Mouse (Mus musculus) heart, embryonic 13.5 days (tissue): Measurements from ENCODE around the gene Cldnd2. TPM values are rescaled to one million over a fixed set of nuclear protein-coding genes. Genes with fewer than 3 reads are reported as not detected.
A peak's percentile ranks its signal among the peaks of the same experiment; 100 is the strongest.
"Not testable (repeated sequence)": the region's sequence is repeated elsewhere in the genome, so short reads cannot be mapped to it uniquely, and the experiment has no call there.

Source experiments
- ATAC-seq: fragments of 200-750 bp; cut with Nextera tagmentation; 2 replicates; pipeline ENCODE4 v1.8.0; 2017; ENCODE audit warnings: moderate TSS enrichment; ENCODE audit not compliant: insufficient number of reproducible peaks, low FRiP score, low TSS enrichment; ENCODE audit errors: extremely low read depth
- H3K27ac ChIP-seq: fragments of 300-500 bp; sonication (generic); replicated peaks from 2 replicates; pipeline ENCODE4 v1.5.1; 2015; ENCODE audit warnings: moderate library complexity, mild to moderate bottlenecking, inconsistent platforms
- H3K27me3 ChIP-seq: fragments of 300-500 bp; sonication (generic); replicated peaks from 2 replicates; pipeline ENCODE4 v1.6.1; 2015; ENCODE audit warnings: mild to moderate bottlenecking, inconsistent platforms
- H3K36me3 ChIP-seq: fragments of 300-500 bp; sonication (generic); 2 replicates; pipeline ENCODE4 v1.6.1; 2015; ENCODE audit warnings: mild to moderate bottlenecking, inconsistent platforms
- H3K4me1 ChIP-seq: fragments of 300-500 bp; sonication (generic); 2 replicates; pipeline ENCODE4 v1.6.1; 2015; ENCODE audit warnings: inconsistent platforms
- H3K4me2 ChIP-seq: fragments of 300-500 bp; sonication (generic); 2 replicates; pipeline ENCODE4 v1.6.1; 2015; ENCODE audit warnings: inconsistent platforms, mild to moderate bottlenecking, moderate library complexity
- H3K4me3 ChIP-seq: fragments of 300-500 bp; sonication (generic); 2 replicates; pipeline ENCODE4 v1.5.1; 2015; ENCODE audit warnings: moderate library complexity, mild to moderate bottlenecking, inconsistent platforms
- H3K9ac ChIP-seq: fragments of 300-500 bp; sonication (generic); 2 replicates; pipeline ENCODE4 v1.6.1; 2015; ENCODE audit warnings: inconsistent platforms, mild to moderate bottlenecking, moderate library complexity
- H3K9me3 ChIP-seq: fragments of 300-500 bp; sonication (generic); 2 replicates; pipeline ENCODE4 v1.6.1; 2016; ENCODE audit warnings: inconsistent platforms
- WGBS: fragments of 180-500 bp; shearing (Covaris S2); methylation state at CpG from one replicate; pipeline ENCODE4 v1.1.7; 2015; ENCODE audit warnings: mixed read lengths; 5-methylcytosine and 5-hydroxymethylcytosine counted together
- polyA plus RNA-seq: library from polyadenylated mRNA; unstranded; fragments of >200 nt; fragmentation: Nextera tagmentation; extraction: Ambion mirVana; gene quantifications from 2 replicates; pipeline ENCODE4 v1.2.1, GENCODE M21; 2015

Cldnd2 gene
- polyA plus RNA-seq = not detected in 2 replicates

GRCm38 (mm10) chr7:43440482-43440881, at the start of gene Cldnd2:
Gene Cldnd2, plus strand, starts transcription at chr7:43440782.
- 77% methylated on average over 6 of the region's 6 CpGs for WGBS
- Histone ChIP-seq H3K9ac (no peak within 1 kb of the TSS), H3K9me3 (no peaks in the 10 kb centered on the region), H3K4me1 (peaks cover 22% of the 10 kb centered on the region), H3K27me3 (peaks cover 4% of the 10 kb centered on the region; the same call in 1 of the 2 replicates), H3K4me2 (no peak within 1 kb of the TSS), H3K4me3 (no peak within 1 kb of the TSS), H3K27ac (no peak within 1 kb of the TSS), H3K36me3 (no peaks in the 10 kb centered on the region)
- ATAC-seq = no peak

GRCm38 (mm10) chr7:43392349-43393121, 48.0 kb upstream of the Cldnd2 start:
- Histone ChIP-seq H3K4me3 (no peak overlapping the region), H3K4me1 (no peaks in the 10 kb centered on the region), H3K27ac (no peak overlapping the region), H3K9me3 (no peaks in the 10 kb centered on the region), H3K4me2 (no peak overlapping the region), H3K27me3 (no peaks in the 10 kb centered on the region), H3K36me3 (no peaks in the 10 kb centered on the region), H3K9ac (no peak overlapping the region)
- no peak for ATAC-seq
- 69% methylated on average over 8 of the region's 8 CpGs for WGBS

- H3K4me2 ChIP-seq = no peak overlapping the region
- no peaks in the 10 kb centered on the region for H3K36me3 ChIP-seq
- H3K4me3 ChIP-seq = no peak overlapping the region
- H3K4me1 ChIP-seq = no peaks in the 10 kb centered on the region
- H3K27ac ChIP-seq = no peak overlapping the region
- no peaks in the 10 kb centered on the region for H3K9me3 ChIP-seq
- H3K9ac ChIP-seq = no peak overlapping the region
- H3K27me3 ChIP-seq = no peaks in the 10 kb centered on the region
- no peak for ATAC-seq
- WGBS = 81% methylated on average over 2 of the region's 2 CpGs
These were observed 41.1 kb upstream of the Cldnd2 start for GRCm38 (mm10) chr7:43399501-43399900.

- H3K4me1 ChIP-seq = no peaks in the 10 kb centered on the region
- ATAC-seq = no peak
- no peak overlapping the region for H3K4me2 ChIP-seq
- H3K9ac ChIP-seq = no peak overlapping the region
- no peak overlapping the region for H3K27ac ChIP-seq
- no peaks in the 10 kb centered on the region for H3K9me3 ChIP-seq
- WGBS = 31% methylated on average over 2 of the region's 2 CpGs
- H3K36me3 ChIP-seq = no peaks in the 10 kb centered on the region
- no peaks in the 10 kb centered on the region for H3K27me3 ChIP-seq
- H3K4me3 ChIP-seq = no peak overlapping the region
These were observed 37.9 kb upstream of the Cldnd2 start for GRCm38 (mm10) chr7:43402718-43403117.

GRCm38 (mm10) chr7:43407573-43407972, 33.0 kb upstream of the Cldnd2 start:
- H3K4me1 ChIP-seq = no peaks in the 10 kb centered on the region
- no peak overlapping the region for H3K4me3 ChIP-seq
- no peak overlapping the region for H3K27ac ChIP-seq
- H3K36me3 ChIP-seq = no peaks in the 10 kb centered on the region
- ATAC-seq = no peak
- no peaks in the 10 kb centered on the region for H3K27me3 ChIP-seq
- no peak overlapping the region for H3K9ac ChIP-seq
- WGBS = 81% methylated on average over 3 of the region's 3 CpGs
- no peak overlapping the region for H3K4me2 ChIP-seq
- no peaks in the 10 kb centered on the region for H3K9me3 ChIP-seq

GRCm38 (mm10) chr7:43408131-43408553, 32.4 kb upstream of the Cldnd2 start, which contains the start of gene Siglecg:
Gene Siglecg, plus strand, starts transcription at chr7:43408204.
- Histone ChIP-seq H3K4me3 (no peak within 1 kb of the TSS), H3K36me3 (no peaks in the 10 kb centered on the region), H3K9ac (no peak within 1 kb of the TSS), H3K27me3 (no peaks in the 10 kb centered on the region), H3K4me2 (no peak within 1 kb of the TSS), H3K9me3 (no peaks in the 10 kb centered on the region), H3K27ac (no peak within 1 kb of the TSS), H3K4me1 (no peaks in the 10 kb centered on the region)
- ATAC-seq = no peak
- 86% methylated on average over 4 of the region's 4 CpGs for WGBS

- Histone ChIP-seq H3K9ac (no peak overlapping the region), H3K9me3 (no peaks in the 10 kb centered on the region), H3K4me3 (no peak overlapping the region), H3K36me3 (no peaks in the 10 kb centered on the region), H3K4me2 (no peak overlapping the region), H3K27me3 (no peaks in the 10 kb centered on the region), H3K27ac (no peak overlapping the region), H3K4me1 (no peaks in the 10 kb centered on the region)
- no peak for ATAC-seq
- WGBS = 64% methylated on average over 3 of the region's 3 CpGs
These were observed 31.5 kb upstream of the Cldnd2 start for GRCm38 (mm10) chr7:43409084-43409483.

GRCm38 (mm10) chr7:43411724-43412123, 28.9 kb upstream of the Cldnd2 start:
- H3K9me3 ChIP-seq, ATAC-seq, H3K36me3 ChIP-seq, H3K4me2 ChIP-seq, H3K4me1 ChIP-seq, H3K27ac ChIP-seq, H3K4me3 ChIP-seq, H3K9ac ChIP-seq, H3K27me3 ChIP-seq: not testable (repeated sequence)
- 39% methylated on average over 3 of the region's 4 CpGs for WGBS

- Histone ChIP-seq H3K4me1 (no peaks in the 10 kb centered on the region), H3K9ac (no peak overlapping the region), H3K4me3 (no peak overlapping the region), H3K4me2 (no peak overlapping the region), H3K36me3 (no peaks in the 10 kb centered on the region), H3K27me3 (no peaks in the 10 kb centered on the region), H3K27ac (no peak overlapping the region), H3K9me3 (peaks cover 4% of the 10 kb centered on the region; the same call in 1 of the 2 replicates)
- WGBS = 85% methylated on average over 10 of the region's 10 CpGs
- no peak for ATAC-seq
These were observed 23.3 kb upstream of the Cldnd2 start for GRCm38 (mm10) chr7:43417298-43417697.

- Histone ChIP-seq H3K9me3 (no peaks in the 10 kb centered on the region), H3K36me3 (no peaks in the 10 kb centered on the region), H3K4me1 (peaks cover 4% of the 10 kb centered on the region; the same call in 1 of the 2 replicates), H3K27me3 (no peaks in the 10 kb centered on the region), H3K4me3 (no peak overlapping the region), H3K27ac (no peak overlapping the region), H3K9ac (peak overlapping the region; percentile 4; the same call in 1 of the 2 replicates), H3K4me2 (peak overlapping the region; percentile 51)
- 5% methylated on average over 11 of the region's 11 CpGs for WGBS
- ATAC-seq = peak; percentile 58
These were observed 17.5 kb upstream of the Cldnd2 start for GRCm38 (mm10) chr7:43422995-43423617.

GRCm38 (mm10) chr7:43423991-43424625, 16.5 kb upstream of the Cldnd2 start:
- Histone ChIP-seq H3K4me1 (peaks cover 4% of the 10 kb centered on the region; the same call in 1 of the 2 replicates), H3K9me3 (no peaks in the 10 kb centered on the region), H3K36me3 (no peaks in the 10 kb centered on the region), H3K4me2 (no peak overlapping the region), H3K27me3 (no peaks in the 10 kb centered on the region), H3K4me3 (no peak overlapping the region), H3K9ac (no peak overlapping the region), H3K27ac (no peak overlapping the region)
- 56% methylated on average over 3 of the region's 3 CpGs for WGBS
- ATAC-seq = no peak
